Mouse (Mus musculus) hindbrain, embryonic 16.5 days (tissue): ENCODE data around the gene Slc38a9. TPM values are rescaled to one million over a fixed set of nuclear protein-coding genes. Genes with fewer than 3 reads are reported as not detected.

Source experiments
- ATAC-seq: fragments of 200-750 bp; cut with Nextera tagmentation; 2 replicates; pipeline ENCODE4 v1.8.0; 2017; ENCODE audit warnings: moderate TSS enrichment, moderate library complexity
- H3K27ac ChIP-seq: fragments of 300-500 bp; sonication (generic); 2 replicates; pipeline ENCODE4 v1.5.1; 2014; ENCODE audit warnings: low read depth, mild to moderate bottlenecking, control low read depth, low read length, moderate library complexity
- H3K27me3 ChIP-seq: fragments of 300-500 bp; sonication (generic); replicated peaks from 2 replicates; pipeline ENCODE4 v1.6.1; 2014; ENCODE audit warnings: low read length; ENCODE audit not compliant: control insufficient read depth, insufficient read depth
- H3K36me3 ChIP-seq: fragments of 300-500 bp; sonication (generic); 2 replicates; pipeline ENCODE4 v1.6.1; 2014; ENCODE audit warnings: mild to moderate bottlenecking, low read length, moderate library complexity, mixed read lengths; ENCODE audit not compliant: control insufficient read depth, insufficient read depth
- H3K4me1 ChIP-seq: fragments of 300-500 bp; sonication (generic); 2 replicates; pipeline ENCODE4 v1.6.1; 2014; ENCODE audit warnings: low read depth, low read length; ENCODE audit not compliant: control insufficient read depth, insufficient read depth
- H3K4me2 ChIP-seq: fragments of 300-500 bp; sonication (generic); 2 replicates; pipeline ENCODE4 v1.6.1; 2014; ENCODE audit warnings: mild to moderate bottlenecking, low read length, control low read depth, moderate library complexity
- H3K4me3 ChIP-seq: fragments of 300-500 bp; sonication (generic); 2 replicates; pipeline ENCODE4 v1.5.1; 2014; ENCODE audit warnings: mild to moderate bottlenecking, low read length, control low read depth, moderate library complexity
- H3K9ac ChIP-seq: fragments of 300-500 bp; sonication (generic); 2 replicates; pipeline ENCODE4 v1.6.1; 2014; ENCODE audit warnings: low read depth, mild to moderate bottlenecking, control low read depth, low read length, moderate library complexity
- H3K9me3 ChIP-seq: fragments of 300-500 bp; sonication (generic); 2 replicates; pipeline ENCODE4 v1.6.1; 2014; ENCODE audit warnings: mild to moderate bottlenecking, low read length, moderate library complexity; ENCODE audit not compliant: control insufficient read depth
- WGBS: fragments of 180-500 bp; shearing (Covaris S2); extraction: QIAGEN DNeasy Blood & Tissue Kit; methylation state at CpG from one replicate; pipeline ENCODE4 v1.1.7; 2014; 5-methylcytosine and 5-hydroxymethylcytosine counted together
- polyA plus RNA-seq: library from polyadenylated mRNA; unstranded; fragments of >200 nt; fragmentation: Nextera tagmentation; extraction: Ambion mirVana; gene quantifications from 2 replicates; pipeline ENCODE4 v1.2.1, GENCODE M21; 2015

The Slc38a9 gene
- polyA plus RNA-seq, 1 experiment from 2014 or later, result 22.6 TPM

GRCm38 (mm10) chr13:112672797-112673196, 12.2 kb downstream of the Slc38a9 start:
- WGBS, result 85% methylated on average over 6 of the region's 6 CpGs
- no peak overlapping the region for H3K4me2 ChIP-seq
- no peak overlapping the region for H3K27ac ChIP-seq
- ATAC-seq, result no peak
- peaks cover 3% of the 10 kb centered on the region; the same call in 1 of the 2 replicates for H3K4me1 ChIP-seq
- no peaks in the 10 kb centered on the region for H3K9me3 ChIP-seq
- no peak overlapping the region for H3K4me3 ChIP-seq
- H3K36me3 ChIP-seq, result 0 out of 2 replicates have a peak, but pooled peaks cover 4% of the 10 kb centered on the region
- H3K27me3 ChIP-seq, result no peaks in the 10 kb centered on the region
- no peak overlapping the region for H3K9ac ChIP-seq

- 0 out of 2 replicates have a peak, but pooled peaks cover 4% of the 10 kb centered on the region for H3K36me3 ChIP-seq
- no peak overlapping the region for H3K27ac ChIP-seq
- no peak overlapping the region for H3K4me3 ChIP-seq
- peaks cover 3% of the 10 kb centered on the region; the same call in 1 of the 2 replicates for H3K4me1 ChIP-seq
- no peak overlapping the region for H3K9ac ChIP-seq
- ATAC-seq, result peak; percentile 93
- H3K4me2 ChIP-seq, result peak overlapping the region; percentile 11; the same call in 1 of the 2 replicates
- WGBS, result 12% methylated on average over 9 of the region's 9 CpGs
- no peaks in the 10 kb centered on the region for H3K27me3 ChIP-seq
- no peaks in the 10 kb centered on the region for H3K9me3 ChIP-seq
Observed at GRCm38 (mm10) chr13:112673899-112674447, 13.4 kb downstream of the Slc38a9 start.

GRCm38 (mm10) chr13:112678154-112678553, 17.6 kb downstream of the Slc38a9 start:
- H3K9ac ChIP-seq, result no peak overlapping the region
- H3K36me3 ChIP-seq, result no peaks in the 10 kb centered on the region
- 92% methylated on average over 4 of the region's 4 CpGs for WGBS
- H3K4me3 ChIP-seq, result no peak overlapping the region
- H3K9me3 ChIP-seq, result no peaks in the 10 kb centered on the region
- no peak overlapping the region for H3K27ac ChIP-seq
- ATAC-seq, result no peak
- H3K4me2 ChIP-seq, result no peak overlapping the region
- no peaks in the 10 kb centered on the region for H3K27me3 ChIP-seq
- H3K4me1 ChIP-seq, result peaks cover 3% of the 10 kb centered on the region; the same call in 1 of the 2 replicates

GRCm38 (mm10) chr13:112683312-112683711, 22.8 kb downstream of the Slc38a9 start:
- no peak for ATAC-seq

GRCm38 (mm10) chr13:112683970-112684369, 23.4 kb downstream of the Slc38a9 start:
- Histone ChIP-seq H3K36me3 (peaks cover 6% of the 10 kb centered on the region; the same call in 1 of the 2 replicates), H3K4me3 (no peak overlapping the region), H3K4me2 (no peak overlapping the region), H3K27me3 (no peaks in the 10 kb centered on the region), H3K4me1 (no peaks in the 10 kb centered on the region), H3K27ac (no peak overlapping the region), H3K9me3 (no peaks in the 10 kb centered on the region), H3K9ac (no peak overlapping the region)
- 91% methylated on average over 6 of the region's 6 CpGs for WGBS
- ATAC-seq, result no peak

More at GRCm38 (mm10) chr13:112683312-112683711, 22.8 kb downstream of the Slc38a9 start:
- Histone ChIP-seq H3K4me3 (no peak overlapping the region), H3K27me3 (no peaks in the 10 kb centered on the region), H3K9me3 (no peaks in the 10 kb centered on the region), H3K4me1 (no peaks in the 10 kb centered on the region), H3K27ac (no peak overlapping the region), H3K9ac (no peak overlapping the region), H3K4me2 (no peak overlapping the region), H3K36me3 (peaks cover 6% of the 10 kb centered on the region; the same call in 1 of the 2 replicates)
- 86% methylated on average over 2 of the region's 2 CpGs for WGBS

GRCm38 (mm10) chr13:112686155-112686554, 25.6 kb downstream of the Slc38a9 start:
- no peak overlapping the region for H3K27ac ChIP-seq
- no peaks in the 10 kb centered on the region for H3K9me3 ChIP-seq
- no peak for ATAC-seq
- no peak overlapping the region for H3K4me3 ChIP-seq
- H3K9ac ChIP-seq, result no peak overlapping the region
- H3K4me1 ChIP-seq, result no peaks in the 10 kb centered on the region
- no peaks in the 10 kb centered on the region for H3K27me3 ChIP-seq
- H3K36me3 ChIP-seq, result peaks cover 6% of the 10 kb centered on the region; the same call in 1 of the 2 replicates
- H3K4me2 ChIP-seq, result no peak overlapping the region
- 90% methylated on average over 2 of the region's 2 CpGs for WGBS

- peaks cover 7% of the 10 kb centered on the region; the same call in 1 of the 2 replicates for H3K36me3 ChIP-seq
Observed at GRCm38 (mm10) chr13:112692870-112693553, 32.5 kb downstream of the Slc38a9 start.

GRCm38 (mm10) chr13:112695526-112696240, 35.1 kb downstream of the Slc38a9 start:
- peaks cover 13% of the 10 kb centered on the region; the same call in 1 of the 2 replicates for H3K36me3 ChIP-seq
- no peak overlapping the region for H3K4me2 ChIP-seq
- H3K27me3 ChIP-seq, result no peaks in the 10 kb centered on the region
- H3K9ac ChIP-seq, result no peak overlapping the region
- H3K4me1 ChIP-seq, result no peaks in the 10 kb centered on the region
- WGBS, result 97% methylated on average over 8 of the region's 8 CpGs
- H3K9me3 ChIP-seq, result no peaks in the 10 kb centered on the region
- H3K4me3 ChIP-seq, result no peak overlapping the region
- ATAC-seq, result no peak
- no peak overlapping the region for H3K27ac ChIP-seq

More at GRCm38 (mm10) chr13:112692870-112693553, 32.5 kb downstream of the Slc38a9 start:
- Histone ChIP-seq H3K9me3 (no peaks in the 10 kb centered on the region), H3K27ac (no peak overlapping the region), H3K4me2 (no peak overlapping the region), H3K4me1 (no peaks in the 10 kb centered on the region), H3K9ac (no peak overlapping the region), H3K4me3 (no peak overlapping the region), H3K27me3 (no peaks in the 10 kb centered on the region)
- ATAC-seq, result no peak
- WGBS, result 90% methylated on average over 10 of the region's 10 CpGs

GRCm38 (mm10) chr13:112701256-112701655, 40.7 kb downstream of the Slc38a9 start:
- peaks cover 10% of the 10 kb centered on the region for H3K36me3 ChIP-seq
- no peaks in the 10 kb centered on the region for H3K4me1 ChIP-seq
- ATAC-seq, result no peak
- no peak overlapping the region for H3K27ac ChIP-seq
- no peak overlapping the region for H3K4me3 ChIP-seq
- H3K9ac ChIP-seq, result no peak overlapping the region
- 84% methylated on average over 8 of the region's 8 CpGs for WGBS
- H3K9me3 ChIP-seq, result no peaks in the 10 kb centered on the region
- H3K4me2 ChIP-seq, result no peak overlapping the region
- no peaks in the 10 kb centered on the region for H3K27me3 ChIP-seq
